Mouse (Mus musculus): Measurements from ENCODE around the gene Olfr1329. TPM values are rescaled to one million over a fixed set of nuclear protein-coding genes. Genes with fewer than 3 reads are reported as not detected.

Olfr1329 gene
- polyA plus RNA-seq, 1 experiment from 2014 or later: not detected

Other genes with a start within 250 kb of the Olfr1329 start
- gene Olfr1342, start 224.7 kb downstream of the Olfr1329 start, polyA plus RNA-seq (2014; fragmentation: Nextera tagmentation; extraction: Ambion mirVana): 0.08 and 0.26 TPM in 2 replicates
- gene Olfr1341, start 213.9 kb downstream of the Olfr1329 start, polyA plus RNA-seq (2014; fragmentation: Nextera tagmentation; extraction: Ambion mirVana): not detected in 2 replicates
- gene Olfr1340, start 197.3 kb downstream of the Olfr1329 start, polyA plus RNA-seq (2014; fragmentation: Nextera tagmentation; extraction: Ambion mirVana): not detected in 2 replicates
- gene Olfr1339, start 185.3 kb downstream of the Olfr1329 start, polyA plus RNA-seq (2014; fragmentation: Nextera tagmentation; extraction: Ambion mirVana): not detected in 2 replicates
- gene Olfr1338, start 158.7 kb downstream of the Olfr1329 start, polyA plus RNA-seq (2014; fragmentation: Nextera tagmentation; extraction: Ambion mirVana): not detected in 2 replicates
- not detected in 2 replicates for gene Olfr1337, start 134.9 kb downstream of the Olfr1329 start, polyA plus RNA-seq (2014; fragmentation: Nextera tagmentation; extraction: Ambion mirVana)
- gene Olfr1335, start 107.5 kb downstream of the Olfr1329 start, polyA plus RNA-seq (2014; fragmentation: Nextera tagmentation; extraction: Ambion mirVana): not detected in 2 replicates
- not detected in 2 replicates for gene Olfr1333, start 81.2 kb downstream of the Olfr1329 start, polyA plus RNA-seq (2014; fragmentation: Nextera tagmentation; extraction: Ambion mirVana)
- gene Olfr1331, start 52.8 kb downstream of the Olfr1329 start, polyA plus RNA-seq (2014; fragmentation: Nextera tagmentation; extraction: Ambion mirVana): not detected in 2 replicates
- not detected in 2 replicates for gene Olfr1330, start 28.9 kb downstream of the Olfr1329 start, polyA plus RNA-seq (2014; fragmentation: Nextera tagmentation; extraction: Ambion mirVana)
- gene Olfr1328, start 21.1 kb upstream of the Olfr1329 start, polyA plus RNA-seq (2014; fragmentation: Nextera tagmentation; extraction: Ambion mirVana): not detected in 2 replicates
- gene Lao1, start 44.1 kb upstream of the Olfr1329 start, polyA plus RNA-seq (2014; fragmentation: Nextera tagmentation; extraction: Ambion mirVana): not detected in 2 replicates
- 99.7 and 113 TPM in 2 replicates for gene Slc2a1, start 191.2 kb upstream of the Olfr1329 start, polyA plus RNA-seq (2014; fragmentation: Nextera tagmentation; extraction: Ambion mirVana)